Mouse (Mus musculus) erythroblast, embryonic 14.5 days (primary cell): Measurements from ENCODE around the gene Thpo.

Experiments used
- GATA1 ChIP-seq: IDR thresholded peaks from 2 replicates; pipeline ENCODE4 v1.6.1; 2012; ENCODE audit warnings: low read length, inconsistent platforms, mixed read lengths
- TAL1 ChIP-seq: IDR thresholded peaks from 3 replicates; pipeline ENCODE4 v1.6.1; 2012; ENCODE audit warnings: low read length, inconsistent platforms, mixed read lengths

DNA sequence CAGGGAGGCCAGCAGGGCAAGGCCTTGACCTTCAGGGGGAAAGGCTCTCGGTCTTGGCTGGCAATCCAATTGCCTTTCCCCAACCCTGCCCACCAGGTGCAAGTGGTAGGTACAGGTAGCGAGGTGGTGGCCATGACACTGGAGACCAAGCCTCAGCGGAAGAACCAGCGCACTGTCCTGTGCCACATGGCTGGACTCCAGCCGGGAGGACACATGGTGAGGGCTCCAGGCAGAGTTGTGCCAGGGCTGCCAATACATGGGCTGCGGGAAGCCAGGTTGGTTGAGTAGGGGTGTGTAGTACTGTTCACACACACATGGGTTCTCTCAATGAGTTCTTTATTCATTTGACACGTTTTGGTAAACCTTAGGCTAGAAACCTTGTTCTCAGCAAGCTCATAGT is 1.9 kb upstream of the Thpo start:
- TF ChIP-seq TAL1 (no peak), GATA1 (no peak)
